In the genomic region with DNA sequence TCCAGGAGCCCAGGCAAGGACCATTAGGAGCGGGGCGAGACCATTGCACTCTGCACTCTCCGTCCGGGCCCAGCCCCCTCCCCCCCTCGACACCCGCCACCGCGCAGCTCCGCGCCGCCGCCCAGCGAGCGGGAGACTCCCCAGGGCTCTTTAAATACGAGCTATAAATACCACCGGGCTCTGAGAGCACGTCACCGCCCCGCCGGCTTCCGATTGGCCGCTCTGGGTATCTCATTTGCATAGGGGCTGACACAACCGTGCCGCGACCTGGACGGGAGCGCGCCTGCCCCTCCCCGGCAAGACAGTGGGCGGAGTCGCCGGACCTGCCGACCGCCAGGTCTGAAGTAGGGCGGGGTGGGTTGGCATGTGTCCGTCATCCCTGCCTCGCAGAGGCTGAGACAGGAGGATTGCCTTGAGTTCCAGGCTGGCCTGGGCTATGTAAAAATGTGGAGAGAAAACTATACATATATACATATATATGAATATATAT, we compare ENCODE assay signal across 7 mouse cellular contexts.
A peak's percentile ranks its signal among the peaks of the same experiment; 100 is the strongest.
DNase-seq lines count a peak whose midpoint lies in the region; ATAC-seq lines count a peak whose summit lies in the region.

No protein-coding gene starts in this region.

- peaks cover 7% of the 10 kb centered on the region for H3K4me1 ChIP-seq in intestine, embryonic 14.5 days (replicated peaks; ENCODE audit: control insufficient read depth, insufficient read depth, low read length)
- peaks cover 22% of the 10 kb centered on the region for H3K4me1 ChIP-seq in midbrain, embryonic 10.5 days

- H3K4me2 ChIP-seq in intestine, embryonic 14.5 days (ENCODE audit: low read length) = peak overlapping the region; percentile 77

- under 1% methylated on average over 37 of the region's 37 CpGs for WGBS in intestine, embryonic 14.5 days
- under 1% methylated on average over 37 of the region's 37 CpGs for WGBS in midbrain, embryonic 10.5 days

- intact Hi-C loops in left cerebral cortex, postnatal 25 days (cut with DNase I) = loop anchor here (1.0 to 5.0 kb wide), 4 partner anchors 34 to 253 kb away; partner anchors contain the start of gene Kras

- peak overlapping the region; percentile 43 for H3K4me3 ChIP-seq in intestine, embryonic 14.5 days (ENCODE audit: low read depth, low read length)
- H3K4me3 ChIP-seq in midbrain, embryonic 10.5 days = peak overlapping the region; percentile 62

- DNase-seq in adrenal gland, adult (ENCODE audit: inconsistent age in 2 of 2, low spot score in 1 of 2) = peak; percentile 98 to 99
- DNase-seq in embryo, embryonic 10.5 days (ENCODE audit: low spot score) = peak; percentile 96
- peak; percentile 97 for DNase-seq in gastrocnemius, postnatal 25 days
- DNase-seq in intestine, embryonic 14.5 days (ENCODE audit: low spot score) = peak; percentile 96
- peak; percentile 92 to 98 for DNase-seq in left cerebral cortex, postnatal 25 days (ENCODE audit: low spot score in 2 of 2)
- DNase-seq in midbrain, embryonic 10.5 days (ENCODE audit: low spot score) = peak; percentile 94
- DNase-seq in right cerebral cortex, postnatal 4 days = peak; percentile 85

- H3K9me3 ChIP-seq in intestine, embryonic 14.5 days (ENCODE audit: control insufficient read depth, low read length) = no peaks in the 10 kb centered on the region
- H3K9me3 ChIP-seq in midbrain, embryonic 10.5 days (replicated peaks) = no peaks in the 10 kb centered on the region

- no peaks in the 10 kb centered on the region for H3K36me3 ChIP-seq in intestine, embryonic 14.5 days (ENCODE audit: control insufficient read depth, insufficient read depth, low read length)
- H3K36me3 ChIP-seq in midbrain, embryonic 10.5 days = no peaks in the 10 kb centered on the region

- peak overlapping the region; percentile 87 for H3K27ac ChIP-seq in intestine, embryonic 14.5 days (ENCODE audit: low read depth)
- peak overlapping the region; percentile 75 for H3K27ac ChIP-seq in midbrain, embryonic 10.5 days (replicated peaks)

- peak; percentile 95 for ATAC-seq in intestine, embryonic 14.5 days (replicated peaks; ENCODE audit: low FRiP score, low TSS enrichment, low read depth)

- peak overlapping the region; percentile 61 for H3K9ac ChIP-seq in intestine, embryonic 14.5 days (ENCODE audit: low read length)

- peaks cover 10% of the 10 kb centered on the region; the same call in 1 of the 2 replicates for H3K27me3 ChIP-seq in intestine, embryonic 14.5 days (replicated peaks; ENCODE audit: control insufficient read depth, insufficient read depth, low read length)
- peaks cover 31% of the 10 kb centered on the region for H3K27me3 ChIP-seq in midbrain, embryonic 10.5 days (ENCODE audit: low read depth, poor library complexity, severe bottlenecking)

Comparison
In these comparisons a context has a peak if more than half of its experiments do, and no peak if none do; other contexts are left out.
1. Peak in every context shown above with its lines: DNase-seq, ATAC-seq, H3K4me3 ChIP-seq and H3K27ac ChIP-seq.